Mouse (Mus musculus): ENCODE data around the gene Gm10198. TPM values are rescaled to one million over a fixed set of nuclear protein-coding genes. Genes with fewer than 3 reads are reported as not detected.

Gene Gm10198
- not detected in 2 replicates for polyA plus RNA-seq (2012; ENCODE audit: insufficient read depth, low replicate concordance)

DNA sequence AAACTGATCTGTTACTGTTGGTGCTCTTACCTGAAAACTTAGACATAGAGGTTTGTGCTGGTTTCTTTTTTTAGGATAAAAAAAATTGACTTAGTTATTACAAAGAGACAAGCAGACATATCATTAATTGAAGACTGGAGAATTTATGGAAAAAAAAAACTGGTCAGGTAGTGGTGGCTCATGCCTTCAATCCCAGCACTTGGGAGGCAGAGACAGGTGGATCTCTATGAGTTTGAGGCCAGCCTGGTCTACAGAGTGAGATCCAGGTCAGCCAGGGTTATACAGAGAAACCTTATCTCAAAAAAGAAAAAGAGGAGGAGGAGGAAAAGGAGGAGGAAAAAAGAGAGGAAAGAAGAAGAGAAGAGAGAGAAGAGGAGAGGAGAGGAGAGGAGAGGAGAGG lies at the start of gene Gm10198:
Gene Gm10198 (plus strand): TSS at position 301 of the 400 bp plus-strand sequence.
- Histone ChIP-seq H3K4me1 (no peaks in the 10 kb centered on the region), H3K27me3 (replicated peaks) (no peaks in the 10 kb centered on the region), H3K4me3 (replicated peaks) (no peak within 1 kb of the TSS), H3K9me3 (no peaks in the 10 kb centered on the region), H3K36me3 (replicated peaks; ENCODE audit: low read length) (no peaks in the 10 kb centered on the region)
- no peak for TF ChIP-seq GATA1 (IDR thresholded peaks at IDR 0.05; ENCODE audit: borderline replicate concordance, low read length)
- TF ChIP-seq FLI1 (IDR thresholded peaks at IDR 0.05; ENCODE audit: low read length) = no peak

DNA sequence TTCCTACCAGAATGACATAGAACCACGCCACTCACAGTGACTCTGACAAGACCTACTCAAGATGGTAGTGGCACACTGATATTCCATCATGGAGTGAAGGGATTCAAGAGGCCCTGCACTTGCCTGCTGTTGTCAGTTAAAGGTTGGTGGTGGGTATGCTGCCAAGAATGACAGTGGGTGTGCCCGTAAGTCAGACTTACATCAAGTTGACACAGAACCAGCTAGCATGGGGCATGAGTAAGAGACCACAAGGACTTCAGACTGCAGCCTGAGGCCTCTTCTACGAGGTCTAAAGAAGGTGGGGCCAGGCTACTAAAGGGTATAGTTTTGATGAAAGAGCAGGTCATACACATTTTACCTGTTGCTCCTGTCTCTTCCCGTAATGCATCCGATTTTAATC lies 47.3 kb upstream of the Gm10198 start:
- Histone ChIP-seq H3K27me3 (replicated peaks) (peaks cover 8% of the 10 kb centered on the region), H3K36me3 (replicated peaks; ENCODE audit: low read length) (no peaks in the 10 kb centered on the region), H3K4me3 (replicated peaks) (no peak overlapping the region), H3K4me1 (no peaks in the 10 kb centered on the region), H3K9me3 (no peaks in the 10 kb centered on the region)
- no peak for TF ChIP-seq FLI1 (IDR thresholded peaks at IDR 0.05; ENCODE audit: low read length)
- TF ChIP-seq GATA1 (IDR thresholded peaks at IDR 0.05; ENCODE audit: borderline replicate concordance, low read length) = no peak

DNA sequence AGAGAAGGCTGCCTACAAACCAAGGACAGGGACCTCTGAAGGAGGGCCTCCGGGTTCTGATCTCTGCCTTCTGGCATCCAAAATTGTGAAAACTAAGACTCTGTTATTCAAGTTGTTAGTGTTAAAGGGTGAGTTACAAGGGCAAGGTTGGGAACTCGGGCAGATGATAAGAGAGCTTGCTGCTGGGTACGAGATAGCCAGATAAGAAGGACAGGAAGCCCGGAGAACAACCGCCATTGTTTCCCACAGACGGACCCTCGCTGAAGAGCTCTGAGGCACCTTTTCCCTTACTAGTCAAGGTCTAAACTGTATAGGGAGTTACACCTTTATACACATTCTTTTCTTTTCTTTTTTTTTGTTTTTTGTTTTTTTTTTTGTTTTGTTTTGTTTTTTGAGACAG lies 39.8 kb upstream of the Gm10198 start:
- TF ChIP-seq FLI1 (IDR thresholded peaks at IDR 0.05; ENCODE audit: low read length) (no peak), GATA1 (IDR thresholded peaks at IDR 0.05; ENCODE audit: borderline replicate concordance, low read length) (no peak)
- Histone ChIP-seq H3K27me3 (replicated peaks) (peaks cover 2% of the 10 kb centered on the region), H3K4me3 (replicated peaks) (no peak overlapping the region), H3K9me3 (peaks cover 6% of the 10 kb centered on the region), H3K36me3 (replicated peaks; ENCODE audit: low read length) (no peaks in the 10 kb centered on the region), H3K4me1 (peaks cover 3% of the 10 kb centered on the region; the same call in 1 of the 2 replicates)

DNA sequence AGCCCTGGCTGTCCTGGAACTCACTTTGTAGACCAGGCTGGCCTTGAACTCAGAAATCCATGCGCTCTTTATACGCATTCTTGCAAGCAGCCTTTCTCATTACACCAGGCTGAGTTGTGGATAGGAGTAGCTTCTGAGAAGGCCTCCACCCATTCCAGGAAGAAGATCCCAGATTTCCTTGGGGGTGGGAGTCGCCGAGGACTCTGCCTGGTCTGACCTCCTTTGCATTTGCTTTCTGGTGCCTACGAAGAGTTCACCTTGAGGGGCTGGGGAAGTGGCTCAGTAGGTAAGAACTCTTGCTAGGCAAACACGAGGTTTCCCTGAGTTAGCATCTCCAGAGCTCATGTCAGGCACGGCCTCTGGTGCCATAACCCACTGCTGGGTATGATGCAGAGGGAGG lies 39.4 kb upstream of the Gm10198 start:
- Histone ChIP-seq H3K9me3 (peaks cover 6% of the 10 kb centered on the region), H3K4me3 (replicated peaks) (no peak overlapping the region), H3K36me3 (replicated peaks; ENCODE audit: low read length) (no peaks in the 10 kb centered on the region), H3K27me3 (replicated peaks) (peaks cover 2% of the 10 kb centered on the region), H3K4me1 (peaks cover 3% of the 10 kb centered on the region; the same call in 1 of the 2 replicates)
- no peak for TF ChIP-seq FLI1 (IDR thresholded peaks at IDR 0.05; ENCODE audit: low read length)
- no peak for TF ChIP-seq GATA1 (IDR thresholded peaks at IDR 0.05; ENCODE audit: borderline replicate concordance, low read length)

DNA sequence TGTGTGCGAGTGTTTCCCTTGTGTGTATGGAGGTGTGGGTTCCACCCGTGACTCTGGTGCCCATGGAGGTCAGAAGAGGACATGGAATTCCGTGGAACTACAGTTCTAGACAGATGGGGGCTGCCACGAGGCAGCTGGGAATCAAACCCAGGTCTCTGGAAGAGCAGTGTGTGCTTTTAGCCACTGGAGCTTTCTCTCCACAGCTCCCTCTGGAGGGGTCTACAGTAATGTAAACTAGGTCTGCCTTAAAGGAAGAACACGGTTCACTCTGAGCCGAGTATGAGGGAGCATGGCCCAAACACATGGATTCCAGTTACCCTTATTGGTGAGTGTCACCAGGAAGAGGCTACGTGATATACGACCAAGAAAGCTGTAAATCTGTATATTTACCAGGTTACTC lies 38.6 kb upstream of the Gm10198 start:
- H3K4me3 ChIP-seq (replicated peaks) = no peak overlapping the region
- no peaks in the 10 kb centered on the region for H3K36me3 ChIP-seq (replicated peaks; ENCODE audit: low read length)
- H3K9me3 ChIP-seq = peaks cover 6% of the 10 kb centered on the region
- peaks cover 3% of the 10 kb centered on the region; the same call in 1 of the 2 replicates for H3K4me1 ChIP-seq
- TF ChIP-seq FLI1 (IDR thresholded peaks at IDR 0.05; ENCODE audit: low read length) (no peak), GATA1 (IDR thresholded peaks at IDR 0.05; ENCODE audit: borderline replicate concordance, low read length) (no peak)
- H3K27me3 ChIP-seq (replicated peaks) = peaks cover 2% of the 10 kb centered on the region

DNA sequence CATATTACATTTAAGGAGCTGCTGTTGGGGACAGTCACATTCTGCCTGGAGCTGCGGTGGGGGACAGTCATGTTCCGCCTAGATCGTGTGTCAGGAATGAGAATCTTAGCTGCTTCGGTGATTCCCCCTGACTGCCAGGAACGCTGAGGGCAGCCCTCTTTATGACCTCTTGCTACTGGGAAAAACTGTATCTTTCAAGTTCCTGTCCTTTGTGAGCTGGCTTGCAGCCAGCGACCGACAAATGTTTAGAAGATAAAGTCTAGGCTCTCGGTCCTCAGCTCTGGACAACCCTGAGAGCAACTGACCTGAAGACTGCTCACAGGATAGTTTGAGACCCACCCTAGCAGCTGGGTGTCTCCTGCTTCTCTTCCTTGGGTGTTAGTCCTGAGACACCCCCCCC lies 37.3 kb upstream of the Gm10198 start:
- peaks cover 3% of the 10 kb centered on the region; the same call in 1 of the 2 replicates for H3K4me1 ChIP-seq
- TF ChIP-seq FLI1 (IDR thresholded peaks at IDR 0.05; ENCODE audit: low read length) (no peak), GATA1 (IDR thresholded peaks at IDR 0.05; ENCODE audit: borderline replicate concordance, low read length) (no peak)
- no peaks in the 10 kb centered on the region for H3K36me3 ChIP-seq (replicated peaks; ENCODE audit: low read length)
- H3K27me3 ChIP-seq (replicated peaks) = peaks cover 2% of the 10 kb centered on the region
- no peak overlapping the region for H3K4me3 ChIP-seq (replicated peaks)
- H3K9me3 ChIP-seq = peaks cover 6% of the 10 kb centered on the region

DNA sequence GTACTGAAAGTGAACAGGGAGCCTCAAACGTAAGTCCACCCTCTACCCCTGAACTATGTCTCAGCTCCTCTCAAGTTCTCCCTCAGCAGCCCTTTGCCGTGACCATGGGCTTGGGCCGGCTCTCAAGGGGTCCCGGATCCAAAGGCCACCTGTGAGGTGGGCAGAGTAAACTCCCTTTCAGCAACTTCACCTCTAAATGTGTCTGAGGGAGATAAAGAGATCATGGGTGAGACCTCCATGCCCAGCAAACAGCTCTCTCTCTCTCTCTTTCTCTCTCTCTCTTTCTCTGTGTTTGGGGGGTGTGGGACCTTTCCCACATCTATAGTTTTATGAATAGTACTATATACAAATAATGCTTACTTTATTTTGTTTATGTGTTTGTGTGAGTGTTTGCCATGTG lies 36.2 kb upstream of the Gm10198 start:
- no peak for TF ChIP-seq GATA1 (IDR thresholded peaks at IDR 0.05; ENCODE audit: borderline replicate concordance, low read length)
- no peak for TF ChIP-seq FLI1 (IDR thresholded peaks at IDR 0.05; ENCODE audit: low read length)
- Histone ChIP-seq H3K9me3 (peaks cover 9% of the 10 kb centered on the region), H3K36me3 (replicated peaks; ENCODE audit: low read length) (no peaks in the 10 kb centered on the region), H3K4me1 (peaks cover 3% of the 10 kb centered on the region; the same call in 1 of the 2 replicates), H3K27me3 (replicated peaks) (peaks cover 2% of the 10 kb centered on the region), H3K4me3 (replicated peaks) (no peak overlapping the region)

DNA sequence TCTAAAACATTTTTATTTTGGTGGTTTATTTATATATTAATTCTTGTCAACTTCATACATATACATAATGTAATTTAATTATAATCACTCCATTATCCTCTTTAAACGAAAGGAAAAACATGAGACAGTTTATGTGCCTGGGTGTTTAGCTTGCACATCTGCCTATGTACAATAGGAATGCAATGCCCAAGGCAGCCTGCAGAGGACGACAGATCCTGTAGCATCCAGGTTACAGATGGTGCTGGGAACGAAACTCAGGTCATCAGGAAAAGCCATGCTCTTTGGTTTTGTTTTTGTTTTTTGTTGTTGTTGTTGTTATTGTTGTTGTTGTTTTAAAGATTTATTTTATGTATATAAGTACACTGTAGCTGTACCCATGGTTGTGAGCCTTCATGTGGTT lies 32.4 kb upstream of the Gm10198 start:
- H3K27me3 ChIP-seq (replicated peaks) = peaks cover 2% of the 10 kb centered on the region
- TF ChIP-seq FLI1 (IDR thresholded peaks at IDR 0.05; ENCODE audit: low read length) = no peak
- TF ChIP-seq GATA1 (IDR thresholded peaks at IDR 0.05; ENCODE audit: borderline replicate concordance, low read length) = no peak
- H3K36me3 ChIP-seq (replicated peaks; ENCODE audit: low read length) = no peaks in the 10 kb centered on the region
- peaks cover 21% of the 10 kb centered on the region for H3K9me3 ChIP-seq
- peaks cover 2% of the 10 kb centered on the region; the same call in 1 of the 2 replicates for H3K4me1 ChIP-seq
- H3K4me3 ChIP-seq (replicated peaks) = no peak overlapping the region

DNA sequence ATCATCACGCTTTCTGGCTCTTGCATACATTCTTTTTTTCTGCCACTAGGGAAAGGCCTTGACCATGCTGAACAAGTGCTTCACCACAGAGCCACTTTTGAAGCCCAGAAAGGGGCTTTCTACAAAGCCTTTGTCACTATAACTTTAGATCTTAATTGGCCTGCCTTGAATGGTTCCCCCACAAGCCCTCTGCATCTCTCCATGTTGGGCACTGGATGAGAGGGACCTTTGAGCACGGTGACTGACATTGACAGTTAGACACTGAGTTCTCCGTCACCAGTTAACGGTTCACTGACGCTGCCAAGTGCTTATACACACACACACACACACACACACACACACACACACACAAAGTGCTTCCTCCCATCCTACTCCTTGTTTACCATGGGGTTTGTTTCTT lies 30.0 kb upstream of the Gm10198 start:
- H3K4me1 ChIP-seq = no peaks in the 10 kb centered on the region
- TF ChIP-seq GATA1 (IDR thresholded peaks at IDR 0.05; ENCODE audit: borderline replicate concordance, low read length) = no peak
- peaks cover 26% of the 10 kb centered on the region for H3K9me3 ChIP-seq
- H3K36me3 ChIP-seq (replicated peaks; ENCODE audit: low read length) = no peaks in the 10 kb centered on the region
- no peaks in the 10 kb centered on the region for H3K27me3 ChIP-seq (replicated peaks)
- H3K4me3 ChIP-seq (replicated peaks) = no peak overlapping the region

DNA sequence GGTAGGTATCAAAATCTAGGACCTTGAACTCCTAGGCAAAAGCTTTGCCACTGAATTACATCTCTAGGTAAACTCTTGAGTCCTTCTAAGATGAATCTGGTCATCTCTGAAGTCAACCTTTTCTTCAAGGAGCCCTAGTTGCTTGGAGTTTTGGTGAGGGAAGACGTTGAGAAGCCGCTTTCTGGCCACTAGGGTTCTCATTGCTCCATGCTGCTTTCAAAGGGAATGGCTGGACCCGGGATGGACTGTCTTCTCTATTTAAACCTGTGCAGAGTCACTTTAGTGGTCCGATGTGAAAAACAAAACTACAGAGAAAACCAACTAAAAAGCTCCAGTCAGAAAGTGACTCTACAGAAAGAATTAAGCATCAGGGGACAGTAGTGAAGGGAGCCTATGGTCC lies 18.4 kb upstream of the Gm10198 start:
- peaks cover 4% of the 10 kb centered on the region for H3K27me3 ChIP-seq (replicated peaks)
- H3K36me3 ChIP-seq (replicated peaks; ENCODE audit: low read length) = no peaks in the 10 kb centered on the region
- H3K4me3 ChIP-seq (replicated peaks) = no peak overlapping the region

DNA sequence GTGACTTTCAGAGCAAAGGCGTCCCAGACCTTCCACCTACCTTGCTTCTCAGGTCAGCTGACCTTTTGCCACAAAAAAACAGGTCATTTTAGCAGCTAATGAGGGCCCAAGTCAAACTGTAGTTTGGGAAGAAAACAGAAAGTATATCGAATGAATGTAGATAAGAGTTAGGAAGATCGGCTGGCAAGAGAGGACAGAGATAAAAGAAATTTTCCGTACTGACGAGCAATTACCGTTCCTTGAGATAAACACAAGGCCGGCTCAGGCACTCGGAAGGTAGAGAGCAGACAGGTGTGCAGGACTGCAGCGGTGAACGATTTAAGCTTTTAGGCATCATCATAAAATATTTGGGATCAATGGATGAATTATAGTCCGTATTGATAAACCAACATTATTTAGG lies 15.4 kb upstream of the Gm10198 start:
- no peaks in the 10 kb centered on the region for H3K4me1 ChIP-seq
- no peaks in the 10 kb centered on the region for H3K36me3 ChIP-seq (replicated peaks; ENCODE audit: low read length)
- H3K27me3 ChIP-seq (replicated peaks) = peaks cover 2% of the 10 kb centered on the region
- no peak overlapping the region for H3K4me3 ChIP-seq (replicated peaks)
- no peak for TF ChIP-seq GATA1 (IDR thresholded peaks at IDR 0.05; ENCODE audit: borderline replicate concordance, low read length)
- TF ChIP-seq FLI1 (IDR thresholded peaks at IDR 0.05; ENCODE audit: low read length) = no peak
- H3K9me3 ChIP-seq = no peaks in the 10 kb centered on the region

More for the DNA sequence above, 18.4 kb upstream of the Gm10198 start:
- Histone ChIP-seq H3K4me1 (no peaks in the 10 kb centered on the region), H3K9me3 (no peaks in the 10 kb centered on the region)
- TF ChIP-seq FLI1 (IDR thresholded peaks at IDR 0.05; ENCODE audit: low read length) (no peak), GATA1 (IDR thresholded peaks at IDR 0.05; ENCODE audit: borderline replicate concordance, low read length) (no peak)

Data from megakaryocyte, embryonic 14.5 days (primary cell).